Mouse (Mus musculus) embryonic facial prominence, embryonic 13.5 days (tissue): ENCODE results near the gene Pde4d. TPM values are rescaled to one million over a fixed set of nuclear protein-coding genes. Genes with fewer than 3 reads are reported as not detected.
A peak's percentile ranks its signal among the peaks of the same experiment; 100 is the strongest.

Experiments
- ATAC-seq: fragments of 200-750 bp; cut with Nextera tagmentation; 2 replicates; pipeline ENCODE4 v1.8.0; 2017; ENCODE audit warnings: low read depth; ENCODE audit not compliant: insufficient number of reproducible peaks, insufficient read depth, low FRiP score, low TSS enrichment
- H3K27ac ChIP-seq: fragments of 300-500 bp; sonication (generic); 2 replicates; pipeline ENCODE4 v1.5.1; 2015; ENCODE audit warnings: moderate library complexity, mild to moderate bottlenecking, inconsistent platforms
- H3K27me3 ChIP-seq: fragments of 300-500 bp; sonication (generic); 2 replicates; pipeline ENCODE4 v1.6.1; 2015; ENCODE audit warnings: mild to moderate bottlenecking, inconsistent platforms
- H3K36me3 ChIP-seq: fragments of 300-500 bp; sonication (generic); 2 replicates; pipeline ENCODE4 v1.6.1; 2015; ENCODE audit warnings: mild to moderate bottlenecking, inconsistent platforms
- H3K4me1 ChIP-seq: fragments of 300-500 bp; sonication (generic); 2 replicates; pipeline ENCODE4 v1.6.1; 2015; ENCODE audit warnings: inconsistent platforms
- H3K4me2 ChIP-seq: fragments of 300-500 bp; sonication (generic); 2 replicates; pipeline ENCODE4 v1.6.1; 2015; ENCODE audit warnings: moderate library complexity, mild to moderate bottlenecking, inconsistent platforms
- H3K4me3 ChIP-seq: fragments of 300-500 bp; sonication (generic); 2 replicates; pipeline ENCODE4 v1.5.1; 2015; ENCODE audit warnings: mild to moderate bottlenecking, inconsistent platforms
- H3K9ac ChIP-seq: fragments of 300-500 bp; sonication (generic); 2 replicates; pipeline ENCODE4 v1.6.1; 2015; ENCODE audit warnings: mild to moderate bottlenecking, inconsistent platforms
- H3K9me3 ChIP-seq: fragments of 300-500 bp; sonication (generic); 2 replicates; pipeline ENCODE4 v1.6.1; 2016; ENCODE audit warnings: inconsistent platforms
- WGBS: fragments of 180-500 bp; shearing (Covaris S2); methylation state at CpG from one replicate; pipeline ENCODE4 v1.1.7; 2015; ENCODE audit warnings: mixed read lengths; 5-methylcytosine and 5-hydroxymethylcytosine counted together
- polyA plus RNA-seq: library from polyadenylated mRNA; unstranded; fragments of >200 nt; fragmentation: Nextera tagmentation; extraction: Ambion mirVana; gene quantifications from 2 replicates; pipeline ENCODE4 v1.2.1, GENCODE M21; 2015

Gene Pde4d
- polyA plus RNA-seq, 1 experiment from 2014 or later: 22.9 TPM

DNA sequence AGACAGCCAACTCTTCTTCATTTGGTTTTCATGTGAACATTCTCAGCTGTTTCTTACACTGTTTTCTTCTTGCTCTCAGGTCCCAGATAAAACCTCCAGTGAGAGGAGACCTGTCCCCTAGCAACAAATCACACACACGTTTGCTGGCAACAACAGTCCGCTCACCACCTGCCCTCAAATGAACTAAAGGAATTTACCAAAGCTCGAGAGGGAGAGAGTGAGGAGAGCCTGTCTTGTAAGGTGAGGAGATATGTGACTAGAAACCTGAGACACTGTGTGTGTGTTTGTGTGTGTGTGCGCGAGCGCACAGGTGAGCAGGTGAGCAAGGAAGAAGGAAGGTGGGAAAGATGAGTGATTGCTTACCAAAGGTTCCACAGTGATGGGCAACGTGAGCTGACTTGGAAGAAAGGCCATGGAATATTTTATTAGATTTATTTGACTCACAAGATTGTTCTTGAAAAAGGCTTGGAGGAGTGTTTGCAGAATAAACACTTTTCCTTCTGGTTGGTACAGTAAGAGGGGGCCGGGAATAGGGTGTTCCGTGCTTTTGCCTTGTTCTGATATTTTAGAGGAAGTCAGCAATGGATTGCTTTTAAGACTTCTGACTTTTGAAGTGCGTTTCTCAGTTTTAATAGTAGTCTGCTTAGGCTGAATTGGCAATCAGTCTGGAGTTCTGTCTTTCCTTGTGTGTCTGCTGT lies 204.4 kb downstream of the Pde4d start:
- Histone ChIP-seq H3K4me2 (no peak overlapping the region), H3K4me1 (no peaks in the 10 kb centered on the region), H3K4me3 (no peak overlapping the region), H3K27me3 (no peaks in the 10 kb centered on the region), H3K9me3 (no peaks in the 10 kb centered on the region), H3K9ac (no peak overlapping the region), H3K27ac (no peak overlapping the region), H3K36me3 (no peaks in the 10 kb centered on the region)
- ATAC-seq: no peak
- 73% methylated on average over 10 of the region's 10 CpGs for WGBS

DNA sequence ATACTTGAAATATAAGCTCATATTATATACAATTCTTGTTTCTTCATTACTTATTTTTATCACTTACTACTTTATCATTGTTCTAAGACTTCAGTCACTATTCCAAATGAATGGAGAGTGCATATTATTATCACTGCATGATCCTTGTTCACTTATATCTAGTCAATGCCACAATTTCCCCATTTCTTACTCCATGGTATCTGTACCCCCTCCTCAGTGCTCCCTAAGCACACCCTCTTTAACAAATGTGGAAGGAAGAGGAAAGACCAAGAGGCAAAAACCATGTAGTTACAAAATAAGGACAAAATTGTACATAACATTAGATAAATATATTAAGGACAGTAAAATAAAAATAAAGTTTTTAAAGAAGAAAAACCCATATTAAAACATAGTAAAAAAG lies 216.8 kb downstream of the Pde4d start:
- Histone ChIP-seq H3K4me2 (no peak overlapping the region), H3K27ac (no peak overlapping the region), H3K9ac (no peak overlapping the region), H3K9me3 (no peaks in the 10 kb centered on the region), H3K36me3 (no peaks in the 10 kb centered on the region), H3K4me3 (no peak overlapping the region), H3K4me1 (no peaks in the 10 kb centered on the region), H3K27me3 (no peaks in the 10 kb centered on the region)
- ATAC-seq: no peak

DNA sequence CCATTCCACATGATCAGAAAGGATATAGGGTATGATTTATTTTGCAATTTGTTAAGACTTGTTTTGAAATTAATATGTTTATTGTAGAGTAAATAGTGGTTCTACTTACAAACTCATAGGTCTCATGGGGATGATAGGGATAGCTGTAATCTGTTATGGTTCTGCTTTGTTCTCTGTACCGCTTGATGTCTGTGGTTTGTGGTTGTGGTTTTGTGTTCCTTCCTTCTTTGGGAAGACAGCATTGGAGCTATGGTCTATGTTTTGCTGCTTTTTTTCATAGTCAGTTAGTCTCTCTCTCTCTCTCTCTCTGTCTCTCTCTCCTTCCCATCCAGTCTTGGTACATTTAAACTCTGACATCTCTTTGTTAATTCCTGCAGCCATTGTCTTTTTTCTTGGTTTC lies 217.3 kb downstream of the Pde4d start:
- 53% methylated on average over 1 of the region's 1 CpGs for WGBS

DNA sequence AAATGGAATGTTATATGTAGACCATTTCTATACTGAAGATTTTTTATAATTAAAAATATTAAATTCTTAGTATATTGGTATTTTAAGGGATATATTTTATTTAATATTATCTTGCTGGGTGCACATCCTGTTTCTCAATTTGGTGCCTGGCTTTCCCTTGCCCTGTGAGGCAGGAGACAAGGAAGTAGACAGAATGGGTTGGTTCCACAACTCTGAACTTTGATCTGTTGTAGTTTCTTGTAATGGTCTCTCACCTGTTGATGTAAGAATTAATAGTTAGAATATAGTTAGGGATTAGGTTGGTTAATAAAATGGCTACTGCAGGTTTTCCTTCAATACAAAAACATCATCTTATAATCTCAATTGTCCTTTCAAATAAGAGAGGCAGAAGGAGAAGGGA lies 227.3 kb downstream of the Pde4d start:
- ATAC-seq: no peak
- H3K9ac ChIP-seq: no peak overlapping the region
- no peaks in the 10 kb centered on the region for H3K4me1 ChIP-seq
- no peak overlapping the region for H3K4me3 ChIP-seq
- no peaks in the 10 kb centered on the region for H3K27me3 ChIP-seq
- no peaks in the 10 kb centered on the region for H3K9me3 ChIP-seq
- no peak overlapping the region for H3K27ac ChIP-seq
- H3K36me3 ChIP-seq: no peaks in the 10 kb centered on the region
- no peak overlapping the region for H3K4me2 ChIP-seq

More for the DNA sequence above, 217.3 kb downstream of the Pde4d start:
- Histone ChIP-seq H3K27me3 (no peaks in the 10 kb centered on the region), H3K4me2 (no peak overlapping the region), H3K4me3 (no peak overlapping the region), H3K4me1 (no peaks in the 10 kb centered on the region), H3K36me3 (no peaks in the 10 kb centered on the region), H3K9ac (no peak overlapping the region), H3K9me3 (no peaks in the 10 kb centered on the region), H3K27ac (no peak overlapping the region)
- no peak for ATAC-seq

DNA sequence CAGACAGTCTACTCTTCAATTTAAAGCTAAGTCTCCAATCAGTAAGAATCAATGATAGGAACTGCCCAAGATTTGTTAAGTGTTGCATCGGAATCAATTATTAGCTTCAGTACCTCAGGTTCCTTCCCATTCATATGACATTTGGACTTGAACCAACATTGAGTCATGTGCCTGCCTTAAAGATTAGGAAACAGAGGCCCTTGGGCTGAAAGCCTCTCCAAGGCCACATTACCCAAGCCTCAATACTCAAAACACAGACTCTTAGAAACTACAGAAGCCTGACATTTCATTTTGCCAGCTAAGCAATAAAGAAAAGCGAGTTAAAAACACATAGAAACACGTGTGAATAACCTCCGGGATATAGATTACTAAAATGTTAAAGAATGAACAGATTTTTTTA lies 233.3 kb downstream of the Pde4d start:
- 86% methylated on average over 4 of the region's 4 CpGs for WGBS
- no peaks in the 10 kb centered on the region for H3K36me3 ChIP-seq
- no peak overlapping the region for H3K4me2 ChIP-seq
- H3K9ac ChIP-seq: no peak overlapping the region
- H3K4me1 ChIP-seq: no peaks in the 10 kb centered on the region
- no peaks in the 10 kb centered on the region for H3K27me3 ChIP-seq
- H3K27ac ChIP-seq: no peak overlapping the region
- no peak overlapping the region for H3K4me3 ChIP-seq
- no peak for ATAC-seq
- no peaks in the 10 kb centered on the region for H3K9me3 ChIP-seq

DNA sequence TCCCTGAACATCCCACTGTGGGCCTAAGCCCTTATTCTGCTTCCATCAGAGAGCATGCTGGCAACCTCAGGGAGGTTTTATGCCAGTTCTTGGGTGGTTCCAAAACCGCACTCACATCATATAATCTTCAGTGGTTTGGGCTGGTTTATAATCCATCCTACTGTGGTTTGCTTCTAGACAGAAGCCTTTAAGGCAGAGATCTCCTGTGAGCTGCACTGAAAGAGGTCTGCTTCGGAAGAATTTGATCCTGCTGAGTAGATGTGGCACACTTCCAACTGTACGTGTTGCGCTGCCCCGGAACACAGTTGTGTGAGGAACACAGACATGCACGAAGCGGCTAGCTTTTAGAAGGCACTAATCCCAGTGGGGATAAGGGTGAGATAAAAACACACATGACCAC lies 236.1 kb downstream of the Pde4d start:
- WGBS: 71% methylated on average over 7 of the region's 7 CpGs
- Histone ChIP-seq H3K9me3 (no peaks in the 10 kb centered on the region), H3K27me3 (no peaks in the 10 kb centered on the region), H3K27ac (no peak overlapping the region), H3K9ac (no peak overlapping the region), H3K4me2 (no peak overlapping the region), H3K4me3 (no peak overlapping the region), H3K4me1 (no peaks in the 10 kb centered on the region), H3K36me3 (no peaks in the 10 kb centered on the region)
- ATAC-seq: peak; percentile 72; the same call in 1 of the 2 replicates

DNA sequence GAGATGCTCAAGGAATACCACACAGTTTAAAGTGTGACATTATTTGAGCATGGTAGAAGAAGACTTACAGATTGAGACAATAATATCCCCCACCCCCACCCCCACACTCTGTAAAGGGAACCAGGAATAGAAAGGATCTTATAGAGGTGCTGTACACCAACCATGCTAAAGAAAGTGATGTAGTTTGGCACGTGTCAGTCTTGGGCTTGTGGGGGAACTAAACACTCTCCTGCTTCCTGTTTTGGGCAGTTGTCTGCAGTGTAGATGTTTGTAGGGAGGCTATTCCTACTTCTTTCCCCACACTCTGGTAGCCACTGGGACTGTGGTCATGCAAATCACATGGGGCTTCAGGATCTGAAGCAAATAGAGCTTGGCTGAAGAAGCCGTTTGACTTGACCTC lies 236.5 kb downstream of the Pde4d start:
- no peaks in the 10 kb centered on the region for H3K4me1 ChIP-seq
- H3K4me3 ChIP-seq: no peak overlapping the region
- no peaks in the 10 kb centered on the region for H3K27me3 ChIP-seq
- no peak overlapping the region for H3K9ac ChIP-seq
- no peak overlapping the region for H3K27ac ChIP-seq
- H3K4me2 ChIP-seq: no peak overlapping the region
- ATAC-seq: no peak
- WGBS: 68% methylated on average over 2 of the region's 2 CpGs
- H3K36me3 ChIP-seq: no peaks in the 10 kb centered on the region
- no peaks in the 10 kb centered on the region for H3K9me3 ChIP-seq

DNA sequence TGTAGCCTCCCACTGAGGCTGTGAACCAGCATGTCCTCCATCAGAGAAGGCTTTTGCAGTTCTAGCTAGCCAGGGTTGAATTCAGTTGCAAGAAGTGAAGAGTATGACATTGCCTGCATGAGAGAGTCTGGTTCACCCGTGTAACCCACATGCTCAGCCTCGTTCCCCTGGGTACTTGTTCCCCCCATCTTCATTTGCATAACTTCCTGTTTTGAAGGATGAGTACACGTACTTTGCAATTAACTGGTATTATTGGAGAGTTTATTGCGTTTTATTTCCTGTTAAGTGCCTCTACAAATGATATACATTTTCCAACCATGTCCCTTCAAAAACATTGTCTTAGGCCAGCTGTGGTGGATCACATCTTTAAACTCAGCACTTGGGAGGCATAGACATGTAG lies 237.1 kb downstream of the Pde4d start:
- no peak overlapping the region for H3K27ac ChIP-seq
- H3K27me3 ChIP-seq: no peaks in the 10 kb centered on the region
- 77% methylated on average over 4 of the region's 4 CpGs for WGBS
- H3K4me1 ChIP-seq: no peaks in the 10 kb centered on the region
- H3K9me3 ChIP-seq: no peaks in the 10 kb centered on the region
- H3K9ac ChIP-seq: no peak overlapping the region
- no peaks in the 10 kb centered on the region for H3K36me3 ChIP-seq
- H3K4me2 ChIP-seq: no peak overlapping the region
- H3K4me3 ChIP-seq: no peak overlapping the region
- ATAC-seq: no peak

DNA sequence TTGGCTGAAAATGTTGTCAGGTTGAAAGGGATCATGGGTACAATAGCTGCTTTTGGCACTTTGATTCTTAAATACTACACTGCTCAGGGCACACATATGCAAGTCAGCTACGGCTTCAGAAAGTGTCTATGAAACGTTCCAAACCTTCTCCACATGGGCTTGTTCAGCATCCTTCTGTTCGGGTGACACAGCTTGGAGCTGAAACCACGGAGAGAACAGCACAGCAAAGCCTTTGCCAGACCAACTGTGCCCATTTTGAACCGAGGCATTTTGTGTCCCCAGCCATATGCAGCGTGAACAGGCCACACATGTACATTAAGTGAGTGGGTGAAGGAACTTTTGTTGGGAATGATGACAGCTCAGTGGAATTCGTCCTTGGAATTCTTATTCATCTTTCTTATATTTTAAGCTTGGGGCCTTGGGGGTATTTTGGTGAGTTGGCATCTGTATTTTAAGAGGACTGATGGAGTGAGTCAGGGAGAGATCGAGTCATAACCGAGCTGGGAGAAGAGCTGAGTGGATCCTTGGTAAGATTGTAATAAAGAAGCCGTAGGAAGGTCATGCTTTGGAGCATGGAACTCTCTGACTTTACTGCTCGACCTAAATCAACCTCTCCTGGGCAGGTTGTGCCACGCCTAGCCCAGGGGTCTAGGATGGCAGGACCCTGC lies 243.3 kb downstream of the Pde4d start:
- no peak for ATAC-seq
- Histone ChIP-seq H3K4me3 (no peak overlapping the region), H3K36me3 (no peaks in the 10 kb centered on the region), H3K4me1 (no peaks in the 10 kb centered on the region), H3K27ac (no peak overlapping the region), H3K9me3 (no peaks in the 10 kb centered on the region), H3K27me3 (no peaks in the 10 kb centered on the region), H3K4me2 (no peak overlapping the region), H3K9ac (no peak overlapping the region)
- WGBS: 80% methylated on average over 12 of the region's 12 CpGs

DNA sequence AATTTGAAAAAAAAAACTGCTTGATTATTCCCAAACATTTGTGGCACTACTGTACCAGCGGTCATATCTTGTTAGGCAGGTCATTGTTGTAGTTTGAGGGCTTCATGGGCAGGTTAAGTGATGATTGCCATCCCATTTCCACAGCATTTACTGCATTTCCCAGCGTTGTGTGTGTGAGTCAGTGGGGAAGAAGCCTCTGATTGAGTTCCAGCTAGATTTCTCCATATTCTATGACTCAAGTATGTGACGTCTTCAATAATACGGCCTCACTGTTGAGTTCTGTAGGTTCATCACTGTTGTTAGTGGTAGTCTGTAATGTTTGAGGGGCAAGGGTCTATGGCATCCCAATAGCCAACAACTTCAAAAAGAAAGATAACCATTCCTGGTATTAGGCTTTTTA lies 255.7 kb downstream of the Pde4d start:
- no peak overlapping the region for H3K9ac ChIP-seq
- H3K4me1 ChIP-seq: no peaks in the 10 kb centered on the region
- H3K9me3 ChIP-seq: no peaks in the 10 kb centered on the region
- no peak overlapping the region for H3K4me3 ChIP-seq
- ATAC-seq: no peak
- no peak overlapping the region for H3K4me2 ChIP-seq
- H3K36me3 ChIP-seq: no peaks in the 10 kb centered on the region
- WGBS: 87% methylated on average over 4 of the region's 4 CpGs
- H3K27ac ChIP-seq: no peak overlapping the region
- H3K27me3 ChIP-seq: no peaks in the 10 kb centered on the region

DNA sequence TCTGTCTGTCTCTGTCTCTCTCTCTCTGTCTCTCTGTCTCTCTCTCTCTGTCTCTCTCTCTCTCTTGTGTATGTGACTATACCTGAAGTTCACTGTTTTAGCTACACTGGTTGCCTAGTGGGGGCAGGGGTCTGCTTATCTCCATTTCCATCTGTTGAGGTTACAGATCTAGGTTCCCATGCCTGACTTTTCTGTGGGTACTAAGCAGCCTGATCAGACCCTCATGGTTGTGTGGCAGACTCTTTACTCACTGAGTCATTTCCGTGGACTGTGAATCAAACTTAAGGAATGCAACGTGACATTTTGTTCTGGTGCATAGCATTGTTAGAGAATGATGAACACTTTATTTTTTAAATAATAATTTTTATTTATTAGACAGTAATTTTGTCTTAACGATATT lies 264.3 kb downstream of the Pde4d start:
- WGBS: 76% methylated on average over 3 of the region's 3 CpGs

DNA sequence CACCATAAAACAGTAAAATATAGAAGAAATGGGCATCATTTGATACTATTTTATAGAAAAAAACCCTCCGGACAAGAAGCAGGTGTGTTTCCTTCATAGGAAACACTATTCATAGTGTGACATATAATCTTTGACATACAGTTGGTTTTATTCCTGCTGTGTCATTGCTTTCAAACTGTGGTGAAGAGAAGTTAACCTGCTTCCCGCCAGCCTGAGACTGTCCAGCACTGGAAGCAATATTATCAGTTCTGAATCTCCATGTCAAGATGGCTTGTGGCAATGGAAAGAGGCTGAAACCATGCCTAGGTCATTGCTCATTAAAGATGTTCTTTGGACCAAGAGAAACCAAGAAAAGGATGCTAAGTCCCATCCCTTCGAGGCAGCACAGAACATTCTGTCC lies 265.3 kb downstream of the Pde4d start:
- no peak for ATAC-seq
- Histone ChIP-seq H3K27me3 (no peaks in the 10 kb centered on the region), H3K27ac (no peak overlapping the region), H3K36me3 (no peaks in the 10 kb centered on the region), H3K4me1 (no peaks in the 10 kb centered on the region), H3K4me3 (no peak overlapping the region), H3K9me3 (no peaks in the 10 kb centered on the region), H3K9ac (no peak overlapping the region), H3K4me2 (no peak overlapping the region)
- WGBS: 86% methylated on average over 3 of the region's 3 CpGs

More for the DNA sequence above, 264.3 kb downstream of the Pde4d start:
- H3K27me3 ChIP-seq: no peaks in the 10 kb centered on the region
- H3K27ac ChIP-seq: no peak overlapping the region
- no peak overlapping the region for H3K4me3 ChIP-seq
- no peak for ATAC-seq
- H3K4me2 ChIP-seq: no peak overlapping the region
- no peak overlapping the region for H3K9ac ChIP-seq
- H3K36me3 ChIP-seq: no peaks in the 10 kb centered on the region
- no peaks in the 10 kb centered on the region for H3K9me3 ChIP-seq
- no peaks in the 10 kb centered on the region for H3K4me1 ChIP-seq
